Mouse (Mus musculus): ENCODE results near the gene Dkc1. TPM values are rescaled to one million over a fixed set of nuclear protein-coding genes. Genes with fewer than 3 reads are reported as not detected.

Gene Dkc1
- 0.84 and 2.7 TPM in 2 replicates for polyA plus RNA-seq (2012; rRNA removed; ENCODE audit: low replicate concordance)

DNA sequence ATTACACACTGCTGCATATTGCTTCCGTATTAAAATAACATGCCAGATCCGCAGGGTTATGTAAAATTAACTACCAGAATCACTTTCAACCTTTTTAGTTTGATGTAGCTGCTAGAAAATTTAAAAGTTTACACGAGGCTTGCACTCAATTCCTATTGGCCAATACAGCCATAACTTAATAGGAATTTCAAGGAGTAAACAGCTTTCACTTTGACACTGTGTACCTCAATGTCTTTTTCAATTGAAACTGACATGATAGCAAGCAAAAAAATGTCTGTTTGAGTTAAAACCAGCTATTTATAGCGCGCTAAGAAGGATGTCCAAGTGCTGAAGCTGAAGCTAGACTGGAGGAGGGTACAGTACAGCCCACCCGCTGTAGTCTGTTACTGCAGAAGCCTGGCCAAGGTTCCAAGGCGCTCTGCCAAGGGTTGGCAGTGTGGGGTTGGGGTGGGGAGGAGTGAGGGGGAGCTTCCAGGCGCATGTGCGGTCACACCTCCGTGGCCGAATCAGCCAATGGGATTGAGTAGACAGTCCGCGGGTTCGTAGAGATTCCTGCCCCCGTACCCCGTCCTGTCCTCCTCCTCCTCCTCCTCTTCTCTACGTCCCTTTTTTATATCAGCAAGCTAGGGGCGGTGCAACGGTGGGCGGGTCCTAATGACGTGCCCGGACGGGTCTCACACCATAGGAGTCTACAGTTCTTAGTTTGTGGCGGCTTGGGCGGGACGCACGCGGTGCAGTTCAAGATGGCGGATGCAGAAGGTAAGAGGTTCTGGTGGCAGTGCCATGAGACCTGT, at the start of gene Dkc1:
TSS of gene Dkc1 (plus strand) at position 486 of the 794 bp plus-strand sequence.

DNA sequence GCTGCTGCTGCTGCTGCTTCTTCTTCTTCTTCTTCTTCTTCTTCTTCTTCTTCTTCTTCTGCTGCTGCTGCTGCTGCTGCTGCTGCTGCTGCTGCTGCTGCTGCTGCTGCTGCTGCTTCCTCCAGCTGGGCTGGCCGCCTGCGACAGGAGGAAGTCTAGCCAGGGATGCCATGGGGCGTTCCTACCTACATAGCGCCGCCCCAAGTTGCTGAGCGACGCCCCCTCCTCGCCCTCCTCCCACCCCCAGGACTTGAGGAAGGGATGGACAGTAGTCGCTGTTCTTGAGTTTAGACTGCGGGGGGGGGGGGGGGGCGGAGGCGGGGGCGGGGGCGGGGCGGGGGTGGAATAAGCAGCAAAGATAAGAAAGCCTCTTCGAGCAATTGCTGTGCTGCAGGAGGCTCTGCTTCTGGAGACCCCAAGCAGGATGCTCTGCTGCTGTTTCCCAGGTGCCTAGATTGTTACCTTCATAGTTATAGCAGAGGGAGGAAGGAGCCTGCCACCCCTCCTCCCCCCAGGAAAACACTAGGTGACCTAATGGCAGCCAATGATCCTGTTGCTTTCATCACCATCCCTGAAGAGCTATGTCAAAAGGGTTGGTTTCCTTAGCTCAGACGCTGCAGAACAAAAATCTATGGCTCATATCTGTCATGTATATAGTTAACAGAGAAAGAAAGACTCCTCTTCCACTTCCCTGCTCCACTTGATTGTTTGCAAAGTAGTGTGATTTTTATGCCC, 10.7 kb upstream of the Dkc1 start, which contains the start of gene Gab3:
TSS of gene Gab3 (minus strand) at position 685 of the 735 bp plus-strand sequence.

DNA sequence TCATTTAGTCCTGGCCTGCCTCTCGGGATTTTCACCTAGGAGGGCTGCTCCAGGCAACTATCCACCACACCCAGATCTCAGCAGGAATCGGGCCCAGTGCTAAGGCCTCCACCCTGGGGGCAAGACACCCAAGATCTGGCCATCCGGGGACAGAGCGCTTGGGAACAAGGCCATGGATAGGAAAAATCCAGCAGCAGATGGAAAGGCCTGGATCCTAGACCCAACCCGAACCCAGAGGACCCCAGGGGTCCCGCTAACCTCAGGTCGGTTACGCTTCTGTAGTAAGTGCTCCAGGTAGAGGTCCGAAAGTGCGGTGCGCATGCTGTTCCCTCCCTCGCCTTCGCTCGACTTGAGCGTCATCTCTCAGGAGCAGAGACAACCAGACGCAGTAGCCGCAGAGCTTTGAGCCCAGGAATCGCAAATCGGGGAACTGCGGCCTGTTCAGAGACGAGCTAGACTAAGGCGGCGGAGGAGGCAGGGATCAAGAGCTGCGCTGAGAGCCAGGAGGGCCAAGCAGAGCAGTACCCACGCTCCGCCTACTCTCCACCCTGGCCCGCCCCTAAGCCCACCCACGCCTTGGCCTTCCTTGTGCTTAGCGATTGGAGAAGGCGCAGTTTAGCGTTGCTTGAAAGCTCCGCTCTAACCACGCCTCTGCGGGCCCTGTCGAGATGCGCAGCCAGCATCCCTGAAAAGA, 35.0 kb downstream of the Dkc1 start, which contains the start of gene Mpp1:
TSS of gene Mpp1 (minus strand) at position 550 of the 694 bp plus-strand sequence.

Other genes starting within 250 kb of the Dkc1 start
- 0.22 TPM in 1 of 2 replicates, not detected in the other for gene Gab3, start 10.4 kb upstream of the Dkc1 start, polyA plus RNA-seq (2012; rRNA removed; ENCODE audit: low replicate concordance)
- gene Mpp1, start 35.2 kb downstream of the Dkc1 start, polyA plus RNA-seq (2012; rRNA removed; ENCODE audit: low replicate concordance) = 228 and 254 TPM in 2 replicates
- not detected in 2 replicates for gene Smim9, start 67.9 kb downstream of the Dkc1 start, polyA plus RNA-seq (2012; rRNA removed; ENCODE audit: low replicate concordance)